Mouse (Mus musculus) layer of hippocampus, adult 9-11 months (tissue): ENCODE results near the gene Nfkbie.

Experiments
- DNase-seq: peaks from one replicate; pipeline ENCODE4 v3.0.0; 2022

Gene Nfkbie

DNA sequence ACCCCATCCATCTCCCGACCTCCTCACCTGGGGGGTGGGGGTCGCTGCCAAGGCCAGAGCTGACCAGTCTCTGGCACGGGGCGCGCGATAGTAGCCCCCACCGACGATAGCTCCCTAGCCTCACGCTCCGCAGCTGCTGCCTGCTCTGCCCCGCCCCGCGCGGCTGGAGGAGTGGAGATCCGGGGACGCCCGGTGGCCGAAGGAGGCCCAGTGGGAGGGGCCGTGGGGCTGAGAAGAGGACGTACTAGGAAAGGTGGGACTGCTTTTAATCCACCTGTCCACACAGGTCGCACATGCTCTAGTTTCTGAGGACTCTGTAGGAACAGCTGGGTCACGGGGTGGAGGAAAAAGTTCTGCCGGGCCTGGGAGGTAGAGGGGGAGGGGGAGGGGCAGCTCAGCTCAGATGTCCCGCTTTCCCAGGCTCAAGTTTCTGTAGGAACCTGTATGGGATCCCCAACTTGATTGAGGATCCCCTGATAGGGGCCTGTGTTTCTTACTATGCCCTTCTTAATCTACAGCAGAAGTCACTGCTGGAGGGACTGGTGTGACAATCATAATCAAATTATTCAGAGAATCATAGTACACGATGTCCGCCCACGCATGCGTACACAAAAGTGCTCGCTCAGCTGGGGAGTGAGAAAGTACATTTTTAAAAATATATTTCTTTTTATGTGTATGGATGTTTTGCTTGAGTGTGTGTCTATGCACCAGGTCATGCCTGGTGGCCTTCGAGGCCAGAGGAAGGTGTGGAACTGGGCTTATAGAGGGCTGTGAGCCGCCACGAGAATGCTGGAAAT, 44.1 kb downstream of the Nfkbie start, which contains the start of gene Slc29a1:
TSS of gene Slc29a1 (minus strand) at position 161 of the 797 bp plus-strand sequence.
- no peak for DNase-seq

DNA sequence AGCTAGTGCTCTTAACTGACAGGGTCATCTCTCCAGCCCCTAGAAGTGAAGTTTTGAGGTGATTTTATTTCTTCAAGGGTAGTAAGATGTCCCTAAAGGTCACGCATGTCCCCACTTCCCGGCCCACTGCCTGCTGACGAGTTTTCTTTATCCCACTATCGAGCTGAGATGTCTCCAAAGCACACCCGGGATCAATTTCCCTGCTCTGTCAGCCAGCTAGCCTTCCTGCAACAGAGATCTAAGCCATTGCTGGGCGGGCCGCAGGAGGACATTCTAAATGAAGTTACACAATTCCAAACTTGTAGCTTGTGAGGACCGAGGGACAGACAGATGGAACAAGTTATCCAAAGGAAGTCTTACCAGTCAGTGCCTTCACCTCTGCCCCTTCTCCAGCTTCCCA, 44.8 kb downstream of the Nfkbie start:
- no peak for DNase-seq

DNA sequence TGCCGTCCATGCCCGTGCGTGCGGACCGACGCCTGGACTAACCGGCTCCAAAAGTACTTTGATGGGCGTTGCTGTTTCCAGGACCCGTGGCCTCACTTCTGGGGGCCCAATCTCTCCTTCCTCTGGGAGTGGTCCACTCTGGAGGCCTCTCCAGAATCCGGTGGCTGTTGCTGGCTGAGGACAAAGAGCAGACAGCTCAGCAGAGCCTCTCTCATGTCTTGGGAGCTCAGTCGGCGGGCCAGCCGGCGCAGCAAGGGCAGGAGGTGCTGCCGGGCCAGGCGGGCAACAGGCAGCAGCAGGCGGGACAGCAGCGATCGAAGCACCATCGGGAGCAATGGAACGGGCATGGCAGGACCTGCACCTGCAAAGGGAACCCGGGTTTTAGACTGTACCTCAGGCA, 45.8 kb downstream of the Nfkbie start:
- DNase-seq = no peak

DNA sequence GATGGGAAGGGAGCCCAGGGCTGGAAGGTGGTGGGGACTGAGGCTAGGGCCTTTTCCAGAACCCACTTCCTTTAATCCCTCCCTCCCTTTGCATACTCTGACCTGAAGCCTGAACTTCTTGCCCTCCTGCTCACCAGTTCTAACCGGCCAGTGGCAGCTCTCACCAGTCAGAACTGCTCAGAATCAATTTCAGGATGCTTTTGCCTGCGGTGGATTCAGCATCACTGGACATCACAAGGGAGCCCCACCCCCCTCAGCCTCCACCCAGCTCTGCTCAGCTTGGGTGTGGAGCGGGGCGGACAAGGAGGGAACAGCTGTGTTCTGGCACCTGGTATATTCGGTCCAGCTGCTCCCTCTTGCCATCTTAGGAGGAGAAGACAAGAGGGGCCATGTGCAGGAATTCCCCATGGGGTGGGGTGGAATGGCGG, 46.4 kb downstream of the Nfkbie start, which contains the start of gene Mymx:
TSS of gene Mymx (minus strand) at position 226 of the 428 bp plus-strand sequence.
- DNase-seq = no peak

DNA sequence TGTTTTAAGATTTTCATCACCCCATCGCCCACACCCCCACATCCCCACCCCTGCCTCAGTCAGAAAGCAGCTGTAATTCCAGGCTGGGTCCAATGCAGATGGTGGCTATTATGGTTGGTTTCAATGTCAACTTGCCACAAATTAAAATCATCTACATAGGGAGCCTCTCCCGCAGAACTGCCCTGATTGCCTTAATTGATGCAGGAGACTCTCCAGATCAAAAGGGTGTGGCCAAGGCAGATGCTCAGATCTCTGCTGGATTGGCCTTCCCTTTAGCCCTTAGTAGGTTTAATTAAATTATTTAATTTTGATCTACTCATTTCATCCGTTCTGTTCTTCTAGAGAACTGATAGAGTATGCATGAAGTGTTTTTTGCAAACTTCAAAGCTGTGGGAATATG, 47.5 kb downstream of the Nfkbie start:
- no peak for DNase-seq

DNA sequence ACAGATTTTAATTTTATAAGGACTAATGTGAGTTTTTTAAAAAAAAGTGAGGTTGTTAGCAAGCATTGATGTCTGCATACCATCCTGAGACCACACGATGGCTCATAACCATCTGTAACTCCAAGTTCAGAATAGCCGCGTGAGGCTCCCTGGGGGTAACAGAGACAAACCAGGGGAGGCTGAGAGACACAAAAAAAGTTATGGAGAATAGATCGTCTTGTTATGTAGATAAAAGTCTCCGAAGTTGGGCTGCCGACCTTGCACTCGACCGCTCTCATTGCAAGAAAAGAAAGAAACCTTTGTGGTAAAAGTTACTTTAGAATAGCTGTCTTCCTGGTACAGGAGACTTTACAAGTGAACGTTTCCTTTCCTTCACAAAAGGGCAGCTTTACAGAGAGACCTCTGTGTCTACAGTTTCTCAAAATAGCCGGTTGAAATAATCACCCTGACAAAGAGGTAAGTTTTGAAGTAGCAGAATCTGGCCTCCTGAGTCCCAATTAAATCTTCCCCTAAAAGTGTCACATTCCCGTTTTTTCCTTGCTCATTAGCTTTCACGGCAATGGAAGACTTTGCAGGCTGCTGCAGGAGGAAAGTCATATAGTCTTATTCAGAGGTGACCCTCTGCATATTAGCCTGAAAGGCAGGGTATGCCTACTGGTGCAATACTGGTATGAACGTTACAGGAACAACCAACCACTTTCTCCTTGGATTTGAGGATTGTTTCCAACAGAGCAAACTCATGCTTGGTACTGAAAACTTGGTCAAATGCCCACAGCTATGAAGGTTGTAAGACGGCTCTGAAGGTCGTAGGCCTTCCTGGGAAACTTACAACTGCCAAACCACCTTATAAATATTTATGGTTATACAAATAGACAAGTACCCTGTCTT, 51.7 kb downstream of the Nfkbie start:
- no peak for DNase-seq

DNA sequence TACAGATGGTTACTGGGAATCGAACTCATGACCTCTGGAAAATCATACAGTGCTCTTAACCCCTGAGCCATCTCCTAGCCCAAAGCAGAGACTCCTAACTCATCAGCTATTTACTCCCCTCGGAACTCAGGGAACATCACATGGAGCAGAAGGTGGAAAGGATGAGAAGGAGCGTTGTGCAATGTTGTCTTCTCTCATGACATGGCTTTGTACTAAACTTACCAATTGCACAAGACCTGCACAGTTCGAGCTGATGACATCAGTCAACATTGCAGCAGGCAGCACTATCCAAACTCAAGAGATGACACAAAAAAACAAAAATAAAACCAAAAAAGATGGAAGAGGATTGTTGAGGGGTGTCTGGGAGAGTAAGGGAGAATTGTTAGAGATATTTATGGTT, 52.9 kb downstream of the Nfkbie start:
- no peak for DNase-seq

GRCm38 (mm10) chr17:45610144-45610866, 54.8 kb downstream of the Nfkbie start:
- no peak for DNase-seq

DNA sequence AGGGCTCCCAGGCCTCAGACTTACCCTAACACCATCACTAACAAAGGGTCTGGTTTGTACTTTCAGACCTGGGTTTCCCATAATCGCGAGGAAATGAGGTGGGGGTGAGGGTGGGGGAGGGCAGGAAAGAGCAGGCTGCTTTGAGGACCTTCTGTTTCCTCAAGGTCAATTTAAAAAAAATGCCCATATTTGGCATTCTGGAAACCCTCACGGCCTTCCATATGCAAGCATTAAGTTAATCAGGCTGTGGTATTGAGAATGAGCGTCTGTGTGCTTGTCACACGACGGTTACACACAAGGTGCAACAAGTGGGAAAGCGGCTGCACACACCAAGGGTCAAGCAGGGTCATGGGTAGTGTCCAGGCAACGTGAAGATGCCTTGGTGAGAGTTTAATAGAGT, 56.5 kb downstream of the Nfkbie start:
- DNase-seq = no peak
